ENCODE assay signal across 8 mouse cellular contexts in genomic region chr7:80857181-80857580, GRCm38 (mm10). TPM values are rescaled to one million over a fixed set of nuclear protein-coding genes. Genes with fewer than 3 reads are reported as not detected.
A peak's percentile ranks its signal among the peaks of the same experiment; 100 is the strongest.
DNase-seq lines count a peak whose midpoint lies in the region; ATAC-seq and TF ChIP-seq lines count a peak whose summit lies in the region.

No protein-coding gene starts in this region.

- TF ChIP-seq CTCF in left cerebral cortex, adult 2 months (IDR thresholded peaks at IDR 0.05) = peak; percentile 93

- no peak overlapping the region for H3K27ac ChIP-seq in kidney, embryonic 14.5 days (ENCODE audit: low read depth, low read length)
- H3K27ac ChIP-seq in left cerebral cortex, adult 2 months = no peak overlapping the region

- H3K4me3 ChIP-seq in kidney, embryonic 14.5 days (ENCODE audit: low read length) = no peak overlapping the region
- H3K4me3 ChIP-seq in left cerebral cortex, adult 2 months = no peak overlapping the region
- no peak overlapping the region for H3K4me3 ChIP-seq in myocyte

- no peak for TF ChIP-seq POLR2A in myocyte (IDR thresholded peaks at IDR 0.05; ENCODE audit: insufficient read length, low read depth)

- H3K79me2 ChIP-seq in myocyte (ENCODE audit: control insufficient read depth, insufficient read depth) = peaks cover 6% of the 10 kb centered on the region

- no peaks in the 10 kb centered on the region for H3K9me3 ChIP-seq in kidney, embryonic 14.5 days (ENCODE audit: control insufficient read depth, low read length)

- intact Hi-C loops in heart, postnatal 25 days (cut with DNase I) = loop anchor here (1.0 kb wide), 1 partner anchor 298 kb away; no protein-coding TSS in a partner anchor
- intact Hi-C loops in left cerebral cortex, adult 2 months (cut with DNase I) = loop anchor here (1.0 to 5.0 kb wide), 2 partner anchors 205 to 298 kb away; no protein-coding TSS in a partner anchor

- H3K4me2 ChIP-seq in kidney, embryonic 14.5 days (replicated peaks; ENCODE audit: low read depth, low read length) = no peak overlapping the region
- H3K4me2 ChIP-seq in myocyte (ENCODE audit: low read depth) = peak overlapping the region; percentile 24

- no peak overlapping the region for H3K9ac ChIP-seq in kidney, embryonic 14.5 days (ENCODE audit: low read depth, low read length)

- H3K4me1 ChIP-seq in kidney, embryonic 14.5 days (ENCODE audit: control insufficient read depth, insufficient read depth, low read length) = peaks cover 6% of the 10 kb centered on the region; the same call in 1 of the 2 replicates

- H3K27me3 ChIP-seq in kidney, embryonic 14.5 days (ENCODE audit: control insufficient read depth, insufficient read depth, low read length) = no peaks in the 10 kb centered on the region
- no peaks in the 10 kb centered on the region for H3K27me3 ChIP-seq in myocyte (ENCODE audit: control insufficient read depth, insufficient read depth, insufficient read length)

- H3K36me3 ChIP-seq in kidney, embryonic 14.5 days (ENCODE audit: control insufficient read depth, insufficient read depth, low read length) = no peaks in the 10 kb centered on the region
- no peaks in the 10 kb centered on the region for H3K36me3 ChIP-seq in myocyte (ENCODE audit: control insufficient read depth, insufficient read depth)

- DNase-seq in kidney, adult 18-20 months = peak; percentile 88
- peak; percentile 89 for DNase-seq in adrenal gland, postnatal 14 days
- peak; percentile 76 for DNase-seq in embryo, embryonic 9.5 days (ENCODE audit: extremely low spot score)
- DNase-seq in heart, postnatal 25 days (ENCODE audit: low spot score) = peak; percentile 53
- peak; percentile 69 to 77 for DNase-seq in left cerebral cortex, adult 2 months (ENCODE audit: extremely low spot score in 1 of 2, low spot score in 2 of 2)
- DNase-seq in testis, postnatal 10 days (ENCODE audit: low spot score) = peak; percentile 89

- no peak overlapping the region for H3ac ChIP-seq in myocyte (ENCODE audit: control insufficient read depth, insufficient read length)

- ATAC-seq in kidney, embryonic 14.5 days (ENCODE audit: low FRiP score, low TSS enrichment) = no peak

- 32% methylated on average over 6 of the region's 6 CpGs for WGBS in kidney, embryonic 14.5 days

TF ChIP-seq in myocyte, 11 proteins besides CTCF, POLR2A, EP300 and RAD21:
- TF ChIP-seq E2F4 (IDR thresholded peaks at IDR 0.05; ENCODE audit: insufficient read depth) (no peak), POLR2AphosphoS2 (IDR thresholded peaks at IDR 0.05; ENCODE audit: insufficient read length, low read depth) (no peak), MYOG (IDR thresholded peaks at IDR 0.05; ENCODE audit: control insufficient read depth in 1 of 3, insufficient read depth in 1 of 3, insufficient read length in 2 of 3, low read depth in 2 of 3) (no peak), USF1 (IDR thresholded peaks at IDR 0.05; ENCODE audit: low read depth) (no peak), SRF (IDR thresholded peaks at IDR 0.05; ENCODE audit: control insufficient read depth, insufficient read length, low read depth) (no peak), REST (IDR thresholded peaks at IDR 0.05; ENCODE audit: insufficient read depth, insufficient read length) (no peak), CEBPB (IDR thresholded peaks at IDR 0.05; ENCODE audit: insufficient read depth, poor library complexity, severe bottlenecking) (no peak), TCF3 (IDR thresholded peaks at IDR 0.05; ENCODE audit: insufficient read length, low read depth) (no peak), MAX (IDR thresholded peaks at IDR 0.05; ENCODE audit: low read depth) (no peak), MYOD1 (IDR thresholded peaks at IDR 0.05; ENCODE audit: control insufficient read depth in 1 of 3, insufficient read length in 2 of 3, low read depth in 2 of 3) (no peak), TCF12 (IDR thresholded peaks at IDR 0.05; ENCODE audit: insufficient read depth, poor library complexity, severe bottlenecking) (no peak)

RNA-seq across cellular contexts. Expression of gene Zscan2, which starts 3.5 kb away (rescaled TPM):
- polyA plus RNA-seq in kidney, embryonic 14.5 days (2014; fragmentation: Nextera tagmentation; extraction: Ambion mirVana) = 2.8 and 4.0 TPM in 2 replicates
- 4.9 and 8.3 TPM in 2 replicates for total RNA-seq in adrenal gland, postnatal 14 days (2021)
- 1 to 10 TPM; 5.4 to 6.1 TPM for total RNA-seq in heart, postnatal 25 days (2021)
- total RNA-seq in left cerebral cortex, adult 2 months (2021) = 10 to 100 TPM; 15.9 to 16.5 TPM
- polyA plus RNA-seq in myocyte (2012; fragmentation: generic; extraction: Trizol) = 6.3 TPM

RNA-seq across cellular contexts. Expression of gene Iqgap1, which starts 31.4 kb away (rescaled TPM):
- 61.0 and 110 TPM in 2 replicates for polyA plus RNA-seq in kidney, embryonic 14.5 days (2014; fragmentation: Nextera tagmentation; extraction: Ambion mirVana)
- total RNA-seq in adrenal gland, postnatal 14 days (2021) = 70.0 and 95.3 TPM in 2 replicates
- total RNA-seq in heart, postnatal 25 days (2021) = 10 to 100 TPM; 39.8 to 46.7 TPM
- total RNA-seq in left cerebral cortex, adult 2 months (2021) = 10 to 100 TPM; 26.0 to 27.3 TPM
- 61.7 TPM for polyA plus RNA-seq in myocyte (2012; fragmentation: generic; extraction: Trizol)

RNA-seq across cellular contexts. Expression of gene Wdr73, which starts 43.9 kb away (rescaled TPM):
- polyA plus RNA-seq in kidney, embryonic 14.5 days (2014; fragmentation: Nextera tagmentation; extraction: Ambion mirVana) = 32.7 and 38.1 TPM in 2 replicates
- total RNA-seq in adrenal gland, postnatal 14 days (2021) = 21.0 and 24.9 TPM in 2 replicates
- total RNA-seq in heart, postnatal 25 days (2021) = 1 to 10 TPM; 5.7 to 6.0 TPM
- 10 to 100 TPM; 23.3 to 25.6 TPM for total RNA-seq in left cerebral cortex, adult 2 months (2021)
- polyA plus RNA-seq in myocyte (2012; fragmentation: generic; extraction: Trizol) = 15.1 TPM

RNA-seq across cellular contexts. Expression of gene Nmb, which starts 47.7 kb away (rescaled TPM):
- polyA plus RNA-seq in kidney, embryonic 14.5 days (2014; fragmentation: Nextera tagmentation; extraction: Ambion mirVana) = 9.4 and 14.3 TPM in 2 replicates
- 3.6 and 5.9 TPM in 2 replicates for total RNA-seq in adrenal gland, postnatal 14 days (2021)
- total RNA-seq in heart, postnatal 25 days (2021) = 1 to 10 TPM; 5.8 to 7.7 TPM
- total RNA-seq in left cerebral cortex, adult 2 months (2021) = 1 to 10 TPM; 4.5 to 6.7 TPM
- polyA plus RNA-seq in myocyte (2012; fragmentation: generic; extraction: Trizol) = 0.98 TPM
